Mouse (Mus musculus): ENCODE results near the gene Stard13. TPM values are rescaled to one million over a fixed set of nuclear protein-coding genes. Genes with fewer than 3 reads are reported as not detected.

Stard13 gene
- polyA plus RNA-seq, 1 experiment from 2014 or later, result 8.5 TPM

DNA sequence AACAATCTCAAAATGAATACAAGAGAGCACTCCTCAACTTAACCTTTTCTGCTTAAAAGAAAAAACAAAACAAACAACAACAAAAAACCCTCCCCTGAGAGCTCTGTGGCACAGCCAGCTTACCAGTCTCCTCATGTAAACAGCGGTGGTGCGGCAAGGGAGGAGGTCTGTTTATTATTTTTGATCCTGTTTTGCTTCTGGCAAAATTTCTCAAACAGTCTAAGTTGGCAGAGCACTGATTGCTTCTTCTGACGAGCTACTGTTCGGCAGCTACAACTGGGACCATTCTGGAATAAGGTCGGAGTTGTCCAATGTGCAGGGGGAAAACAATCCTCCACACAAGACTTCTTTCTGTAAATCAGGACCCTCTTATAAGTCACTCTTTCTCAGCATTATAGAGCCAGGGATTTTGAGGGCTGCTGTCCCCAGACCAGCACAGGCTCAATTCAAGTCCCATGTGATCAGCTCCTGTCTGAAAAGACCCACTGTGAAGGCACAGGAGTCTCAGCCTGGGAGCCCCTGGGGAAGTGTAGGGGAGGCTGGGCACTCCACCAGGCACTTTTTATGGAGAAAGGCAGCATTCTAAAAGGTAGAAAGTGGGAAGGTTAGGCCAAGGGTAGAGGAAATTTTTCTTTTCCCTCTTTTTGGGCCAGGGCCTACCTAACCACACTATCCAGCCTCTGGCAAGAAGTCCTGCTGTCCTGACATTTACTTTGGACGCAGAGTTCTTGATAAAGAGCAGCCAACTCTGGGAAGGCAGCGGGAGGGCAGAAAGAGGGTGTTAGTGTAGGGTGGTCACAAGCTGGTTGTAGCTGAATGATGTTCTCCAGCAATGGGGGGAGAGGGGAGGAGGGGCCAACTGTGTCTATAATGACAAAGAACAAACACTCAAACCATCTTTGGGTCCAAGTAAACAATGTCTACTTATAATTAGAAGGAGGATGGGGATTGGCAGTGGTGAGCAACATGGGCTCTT is 58.9 kb downstream of the Stard13 start:
- H3K4me3 ChIP-seq, result no peak overlapping the region
- no peaks in the 10 kb centered on the region for H3K27me3 ChIP-seq
- no peak for ATAC-seq (ENCODE audit: low read depth)
- no peak overlapping the region for H3K4me2 ChIP-seq
- no peaks in the 10 kb centered on the region for H3K9me3 ChIP-seq
- peak overlapping the region; percentile 7; the same call in 1 of the 2 replicates for H3K27ac ChIP-seq (replicated peaks)
- no peak overlapping the region for H3K9ac ChIP-seq
- no peaks in the 10 kb centered on the region for H3K36me3 ChIP-seq
- peaks cover 8% of the 10 kb centered on the region for H3K4me1 ChIP-seq (replicated peaks)
- WGBS, result 74% methylated on average over 7 of the region's 7 CpGs

DNA sequence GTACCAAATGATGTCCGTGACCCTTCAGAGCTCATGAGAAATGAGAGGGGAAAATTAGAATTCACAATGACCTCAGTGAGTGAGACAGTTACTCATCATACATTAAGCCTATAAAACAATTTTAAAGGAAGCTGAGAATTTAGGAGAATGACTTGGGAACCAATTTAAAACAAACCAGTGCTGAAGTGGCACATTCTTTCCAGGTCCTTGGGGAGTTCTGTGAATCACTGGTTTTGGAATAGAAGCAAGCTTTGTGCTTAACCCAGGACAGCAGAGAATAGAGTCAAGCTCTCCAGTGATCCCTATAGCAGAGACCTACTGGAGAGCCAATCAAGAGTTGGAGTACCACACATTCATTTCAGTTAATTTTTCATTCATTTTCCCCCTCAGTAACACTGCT is 59.9 kb downstream of the Stard13 start:
- Histone ChIP-seq H3K36me3 (no peaks in the 10 kb centered on the region), H3K4me1 (replicated peaks) (peaks cover 13% of the 10 kb centered on the region), H3K9ac (no peak overlapping the region), H3K4me3 (no peak overlapping the region), H3K27ac (replicated peaks) (0 out of 2 replicates have a peak overlapping the region, but pooled peaks have one; percentile 29), H3K9me3 (no peaks in the 10 kb centered on the region), H3K27me3 (no peaks in the 10 kb centered on the region), H3K4me2 (no peak overlapping the region)
- 88% methylated on average over 1 of the region's 1 CpGs for WGBS
- no peak for ATAC-seq (ENCODE audit: low read depth)

DNA sequence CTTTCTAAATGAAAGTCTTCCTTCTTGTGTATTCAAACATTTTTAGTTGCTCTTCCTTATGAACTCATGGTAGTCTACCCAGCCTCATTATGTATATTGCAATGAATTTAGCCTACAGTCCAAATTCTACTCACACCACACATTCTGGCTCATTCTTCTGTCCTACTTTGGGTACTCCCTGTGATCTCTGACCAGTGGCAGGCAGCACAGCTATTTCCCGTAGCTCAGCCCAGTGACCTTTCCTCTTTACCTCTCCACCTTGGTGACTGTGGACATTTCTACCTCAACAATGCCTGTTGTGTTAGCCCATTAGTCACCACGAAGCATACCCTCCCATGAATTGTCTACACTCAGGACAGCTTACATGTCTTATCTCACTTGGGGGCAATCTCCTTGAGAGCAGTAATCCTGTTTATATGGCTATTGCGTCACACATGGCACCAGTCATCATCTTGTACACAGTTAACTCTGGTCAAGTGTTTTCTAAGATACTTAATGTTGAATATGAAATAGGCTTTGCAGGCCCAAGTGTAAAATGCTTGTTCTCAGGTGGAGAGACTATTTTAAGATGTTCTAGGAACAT is 63.4 kb downstream of the Stard13 start:
- Histone ChIP-seq H3K4me1 (replicated peaks) (peaks cover 31% of the 10 kb centered on the region), H3K27me3 (no peaks in the 10 kb centered on the region), H3K4me3 (no peak overlapping the region), H3K4me2 (no peak overlapping the region), H3K36me3 (no peaks in the 10 kb centered on the region), H3K9me3 (no peaks in the 10 kb centered on the region), H3K9ac (no peak overlapping the region), H3K27ac (replicated peaks) (no peak overlapping the region)
- 87% methylated on average over 3 of the region's 3 CpGs for WGBS
- ATAC-seq (ENCODE audit: low read depth), result no peak

DNA sequence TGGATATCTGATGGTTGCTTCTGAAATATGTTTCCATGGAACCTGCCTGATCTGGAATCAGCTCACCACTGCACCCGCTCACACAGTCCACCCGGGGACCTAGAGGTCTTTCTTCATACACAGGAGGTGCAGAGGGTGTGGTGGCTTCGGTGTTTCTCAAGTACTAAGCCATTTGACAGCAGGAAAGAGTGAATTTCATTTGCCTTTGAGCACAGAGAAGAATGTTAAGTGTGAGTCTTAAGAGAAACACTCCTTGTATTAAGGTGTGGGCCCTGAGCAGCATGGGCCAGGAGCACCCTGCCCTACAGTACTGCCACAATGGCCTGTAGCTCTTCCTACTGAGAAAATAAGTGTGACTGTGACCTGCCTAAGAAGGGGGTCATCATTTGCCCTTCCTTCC is 65.4 kb downstream of the Stard13 start:
- H3K4me3 ChIP-seq, result no peak overlapping the region
- no peak for ATAC-seq (ENCODE audit: low read depth)
- no peak overlapping the region for H3K4me2 ChIP-seq
- H3K9me3 ChIP-seq, result no peaks in the 10 kb centered on the region
- H3K4me1 ChIP-seq (replicated peaks), result peaks cover 24% of the 10 kb centered on the region
- no peaks in the 10 kb centered on the region for H3K36me3 ChIP-seq
- H3K27ac ChIP-seq (replicated peaks), result peak overlapping the region; percentile 34; the same call in 1 of the 2 replicates
- H3K27me3 ChIP-seq, result no peaks in the 10 kb centered on the region
- WGBS, result 93% methylated on average over 3 of the region's 3 CpGs
- H3K9ac ChIP-seq, result no peak overlapping the region

DNA sequence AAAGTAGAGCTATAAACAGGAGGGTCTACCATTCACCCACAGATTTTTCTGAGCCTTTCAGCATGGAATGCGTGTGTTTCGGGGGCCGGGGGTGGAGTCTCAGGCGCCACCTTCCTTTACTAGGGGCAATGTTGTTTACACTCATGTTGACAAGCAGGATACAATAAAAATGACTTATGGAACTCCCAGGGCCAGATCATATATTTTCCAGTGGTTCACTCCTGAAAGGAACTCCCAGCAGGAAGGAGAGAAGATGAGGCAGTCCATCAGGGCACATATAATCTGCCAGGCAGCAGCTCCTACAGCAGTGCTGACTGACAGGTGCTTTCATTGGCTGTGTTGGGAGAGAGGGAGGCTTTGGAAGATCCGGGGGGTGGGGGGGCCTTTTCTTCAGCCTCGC is 66.0 kb downstream of the Stard13 start:
- ATAC-seq (ENCODE audit: low read depth), result peak; percentile 72
- H3K36me3 ChIP-seq, result no peaks in the 10 kb centered on the region
- H3K4me3 ChIP-seq, result no peak overlapping the region
- no peak overlapping the region for H3K4me2 ChIP-seq
- H3K9ac ChIP-seq, result no peak overlapping the region
- H3K4me1 ChIP-seq (replicated peaks), result peaks cover 24% of the 10 kb centered on the region
- no peaks in the 10 kb centered on the region for H3K9me3 ChIP-seq
- WGBS, result 61% methylated on average over 6 of the region's 6 CpGs
- H3K27ac ChIP-seq (replicated peaks), result no peak overlapping the region
- H3K27me3 ChIP-seq, result no peaks in the 10 kb centered on the region

DNA sequence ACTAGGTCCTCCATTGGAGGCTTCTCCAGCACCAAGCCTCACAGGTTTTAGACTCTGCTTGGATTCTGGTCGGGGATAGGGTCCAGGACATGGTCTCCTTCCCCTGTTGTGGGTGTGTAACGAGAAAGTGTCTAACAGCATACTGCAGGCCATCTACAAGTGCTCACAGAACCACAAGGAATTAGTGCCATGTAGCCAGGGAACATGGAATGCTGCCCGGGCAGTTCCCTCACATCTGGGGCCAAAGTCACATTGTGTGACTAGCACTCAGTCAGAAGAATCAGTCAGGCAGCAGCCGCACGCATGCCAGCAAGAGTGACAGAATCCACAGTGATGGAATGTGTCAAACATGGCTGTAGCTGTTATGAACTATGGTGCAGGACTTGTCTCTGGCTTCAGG is 67.4 kb downstream of the Stard13 start:
- WGBS, result 85% methylated on average over 5 of the region's 5 CpGs
- Histone ChIP-seq H3K36me3 (no peaks in the 10 kb centered on the region), H3K9me3 (no peaks in the 10 kb centered on the region), H3K4me1 (replicated peaks) (peaks cover 24% of the 10 kb centered on the region), H3K9ac (no peak overlapping the region), H3K27ac (replicated peaks) (no peak overlapping the region), H3K4me2 (no peak overlapping the region), H3K4me3 (no peak overlapping the region), H3K27me3 (no peaks in the 10 kb centered on the region)
- ATAC-seq (ENCODE audit: low read depth), result no peak

DNA sequence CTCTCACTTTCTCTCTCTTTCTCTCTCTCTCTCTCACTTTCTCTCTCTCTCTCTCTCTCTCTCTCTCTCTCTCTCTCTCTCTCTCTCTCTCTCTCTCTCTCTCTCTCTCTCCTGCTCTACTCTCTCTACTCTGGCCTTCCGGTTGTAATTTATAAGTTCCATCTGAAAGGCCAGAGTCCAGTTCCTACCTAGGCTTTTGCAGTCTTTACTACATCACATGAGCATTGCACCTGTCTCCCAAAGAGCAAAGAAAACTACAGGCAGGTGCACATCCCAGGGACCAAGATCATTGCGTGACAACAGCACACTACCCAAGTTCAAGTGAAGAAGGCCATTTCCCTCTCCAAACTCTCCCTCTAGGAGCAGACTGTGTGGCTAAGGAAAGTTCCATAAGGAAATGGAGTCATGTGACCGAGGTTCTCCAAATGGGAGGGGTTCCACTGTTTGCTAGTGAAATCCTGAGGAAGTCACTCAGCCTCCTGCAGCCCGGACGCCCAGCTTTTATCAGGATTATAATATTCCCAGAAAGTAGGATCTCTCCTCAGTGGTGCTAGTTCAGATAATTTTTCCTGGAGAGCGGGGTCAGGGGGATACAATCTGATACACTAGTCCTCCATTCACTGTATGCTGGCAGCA is 68.1 kb downstream of the Stard13 start:
- Histone ChIP-seq H3K4me1 (replicated peaks) (peaks cover 24% of the 10 kb centered on the region), H3K4me3 (no peak overlapping the region), H3K4me2 (no peak overlapping the region), H3K36me3 (no peaks in the 10 kb centered on the region), H3K27ac (replicated peaks) (no peak overlapping the region), H3K27me3 (no peaks in the 10 kb centered on the region), H3K9ac (no peak overlapping the region), H3K9me3 (no peaks in the 10 kb centered on the region)
- 81% methylated on average over 6 of the region's 6 CpGs for WGBS
- ATAC-seq (ENCODE audit: low read depth), result no peak

DNA sequence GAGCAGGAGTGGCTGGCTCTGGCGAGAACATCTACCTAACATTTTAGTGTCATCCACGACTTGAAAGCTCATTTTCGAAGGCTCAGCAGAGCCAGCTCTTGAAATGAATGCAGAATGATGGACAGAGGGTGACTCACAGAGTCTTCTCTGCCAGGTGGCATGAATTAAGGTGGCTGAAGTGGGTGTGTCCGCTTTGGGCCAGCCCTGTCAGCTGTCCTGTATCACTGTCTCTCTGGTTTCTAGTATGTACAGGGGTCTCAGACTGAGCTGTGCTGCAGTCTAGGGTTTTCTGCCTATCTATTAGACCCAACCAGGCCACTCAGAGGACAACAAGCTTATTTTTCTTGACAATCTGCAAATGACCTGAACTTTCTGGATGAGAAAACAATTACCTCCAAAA is 68.8 kb downstream of the Stard13 start:
- Histone ChIP-seq H3K4me3 (no peak overlapping the region), H3K9me3 (no peaks in the 10 kb centered on the region), H3K36me3 (no peaks in the 10 kb centered on the region), H3K4me2 (no peak overlapping the region), H3K4me1 (replicated peaks) (peaks cover 24% of the 10 kb centered on the region), H3K27ac (replicated peaks) (no peak overlapping the region), H3K27me3 (no peaks in the 10 kb centered on the region), H3K9ac (no peak overlapping the region)
- 72% methylated on average over 4 of the region's 4 CpGs for WGBS
- ATAC-seq (ENCODE audit: low read depth), result no peak

DNA sequence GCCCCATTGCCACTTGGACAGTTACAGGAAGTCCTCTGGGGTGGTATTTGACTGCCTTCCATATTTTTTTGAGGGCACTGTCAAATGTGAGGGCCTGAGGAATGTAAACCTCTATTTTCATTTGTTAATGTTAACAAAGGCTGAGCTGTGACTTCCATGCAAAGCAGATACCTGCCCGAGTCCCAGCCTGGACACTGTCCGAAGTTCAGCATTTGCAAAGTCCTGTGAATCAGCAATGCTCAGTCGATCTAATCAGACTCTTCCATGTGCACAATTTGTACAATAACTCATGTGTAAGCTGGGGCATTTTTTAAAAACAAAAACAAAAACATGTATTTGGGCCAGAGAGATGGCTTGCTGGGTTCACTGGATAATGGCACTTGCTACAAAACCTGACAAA is 71.0 kb downstream of the Stard13 start:
- 88% methylated on average over 3 of the region's 3 CpGs for WGBS

DNA sequence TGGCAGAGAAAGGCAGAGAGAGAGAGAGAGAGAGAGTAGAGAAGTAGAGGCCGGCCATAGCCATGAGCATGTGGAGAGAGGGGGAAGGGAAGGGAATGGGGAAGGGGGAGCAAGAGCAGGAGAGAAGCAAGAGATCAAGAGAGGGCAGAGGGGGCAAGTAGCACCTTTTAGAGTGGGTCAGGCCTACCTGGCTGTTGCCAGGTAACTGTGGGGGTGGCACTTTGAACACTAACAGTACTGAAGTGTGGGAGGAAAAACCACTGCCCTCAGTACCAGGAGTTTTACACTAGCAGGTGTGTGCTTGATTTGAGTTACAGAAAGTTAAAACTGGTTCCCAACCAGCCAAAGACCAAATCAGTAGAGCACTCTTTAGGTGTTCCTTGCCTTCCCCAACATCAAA is 78.4 kb downstream of the Stard13 start:
- H3K36me3 ChIP-seq, result no peaks in the 10 kb centered on the region
- peaks cover 11% of the 10 kb centered on the region; the same call in 1 of the 2 replicates for H3K4me1 ChIP-seq (replicated peaks)
- no peaks in the 10 kb centered on the region for H3K27me3 ChIP-seq
- H3K9ac ChIP-seq, result no peak overlapping the region
- 83% methylated on average over 1 of the region's 1 CpGs for WGBS
- no peak overlapping the region for H3K27ac ChIP-seq (replicated peaks)
- H3K4me3 ChIP-seq, result no peak overlapping the region
- H3K4me2 ChIP-seq, result no peak overlapping the region
- no peaks in the 10 kb centered on the region for H3K9me3 ChIP-seq
- ATAC-seq (ENCODE audit: low read depth), result no peak

More for the DNA sequence above, 71.0 kb downstream of the Stard13 start:
- H3K27ac ChIP-seq (replicated peaks), result no peak overlapping the region
- no peak overlapping the region for H3K9ac ChIP-seq
- H3K27me3 ChIP-seq, result no peaks in the 10 kb centered on the region
- no peak for ATAC-seq (ENCODE audit: low read depth)
- H3K9me3 ChIP-seq, result no peaks in the 10 kb centered on the region
- H3K4me3 ChIP-seq, result no peak overlapping the region
- no peak overlapping the region for H3K4me2 ChIP-seq
- H3K36me3 ChIP-seq, result no peaks in the 10 kb centered on the region
- peaks cover 10% of the 10 kb centered on the region for H3K4me1 ChIP-seq (replicated peaks)

DNA sequence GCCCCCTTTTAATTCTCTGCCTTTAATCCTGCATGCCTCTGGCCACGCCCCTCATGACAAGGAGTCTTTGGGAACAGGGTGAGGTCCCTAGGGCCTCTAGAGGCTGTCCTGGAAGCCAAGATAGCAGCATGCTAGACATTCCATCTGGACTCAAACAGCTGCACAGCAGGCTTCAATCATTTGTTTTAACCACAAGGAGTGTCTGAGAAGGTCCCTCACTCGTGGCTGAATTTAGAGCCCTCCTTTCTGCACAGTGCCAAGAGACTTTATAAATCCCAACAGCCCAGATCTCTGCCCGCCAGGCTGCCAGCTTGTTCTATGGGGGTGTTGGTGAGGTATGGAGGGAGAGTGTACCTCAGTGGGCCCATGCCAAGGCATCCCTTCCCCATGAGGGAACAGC is 78.9 kb downstream of the Stard13 start:
- Histone ChIP-seq H3K36me3 (no peaks in the 10 kb centered on the region), H3K9me3 (no peaks in the 10 kb centered on the region), H3K27ac (replicated peaks) (no peak overlapping the region), H3K4me3 (no peak overlapping the region), H3K27me3 (no peaks in the 10 kb centered on the region), H3K4me1 (replicated peaks) (peaks cover 14% of the 10 kb centered on the region; the same call in 1 of the 2 replicates), H3K4me2 (no peak overlapping the region), H3K9ac (no peak overlapping the region)
- WGBS, result 44% methylated on average over 3 of the region's 3 CpGs
- ATAC-seq (ENCODE audit: low read depth), result no peak

DNA sequence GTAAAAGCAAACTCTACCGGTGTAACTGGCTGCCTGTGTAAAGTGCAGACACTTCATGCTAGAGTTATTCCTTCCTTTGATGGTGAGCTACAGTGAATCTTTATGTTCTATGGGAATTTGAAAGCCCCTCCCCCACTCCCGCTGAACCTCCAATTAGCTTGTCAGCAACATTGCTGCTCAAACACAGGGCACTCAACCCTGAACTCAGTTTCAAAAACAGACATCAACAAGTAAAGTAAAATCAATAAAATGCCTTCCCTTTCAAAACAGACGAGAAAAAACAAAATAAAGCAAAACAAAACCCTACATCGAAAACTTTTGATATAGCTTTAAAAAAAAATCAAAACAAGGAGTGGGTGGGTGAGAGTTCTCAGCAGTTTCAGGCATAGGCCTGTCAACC is 79.6 kb downstream of the Stard13 start:
- 88% methylated on average over 4 of the region's 4 CpGs for WGBS
- ATAC-seq (ENCODE audit: low read depth), result no peak

More for the DNA sequence above, 79.6 kb downstream of the Stard13 start:
- no peak overlapping the region for H3K4me2 ChIP-seq
- no peaks in the 10 kb centered on the region for H3K27me3 ChIP-seq
- H3K27ac ChIP-seq (replicated peaks), result no peak overlapping the region
- no peaks in the 10 kb centered on the region for H3K9me3 ChIP-seq
- no peaks in the 10 kb centered on the region for H3K36me3 ChIP-seq
- H3K9ac ChIP-seq, result no peak overlapping the region
- peaks cover 21% of the 10 kb centered on the region; the same call in 1 of the 2 replicates for H3K4me1 ChIP-seq (replicated peaks)
- no peak overlapping the region for H3K4me3 ChIP-seq

Measured in neural tube, embryonic 13.5 days (tissue).